Mouse (Mus musculus) lung, embryonic 14.5 days (tissue): ENCODE measurements around the gene Olfr617. TPM values are rescaled to one million over a fixed set of nuclear protein-coding genes. Genes with fewer than 3 reads are reported as not detected.
"Not testable (repeated sequence)": the region's sequence is repeated elsewhere in the genome, so short reads cannot be mapped to it uniquely, and the experiment has no call there.

Experiments
- ATAC-seq: fragments of 200-750 bp; cut with Nextera tagmentation; 2 replicates; pipeline ENCODE4 v1.8.0; 2017; ENCODE audit warnings: mild to moderate bottlenecking, moderate TSS enrichment, moderate library complexity; ENCODE audit not compliant: insufficient read depth
- DNase-seq: peaks from one replicate; pipeline ENCODE4 v3.0.0-alpha.2; 2015
- H3K27ac ChIP-seq: fragments of 300-500 bp; sonication (generic); 2 replicates; pipeline ENCODE4 v1.5.1; 2014; ENCODE audit warnings: low read depth, mild to moderate bottlenecking, moderate library complexity
- H3K27me3 ChIP-seq: fragments of 300-500 bp; sonication (generic); 2 replicates; pipeline ENCODE4 v1.6.1; 2014; ENCODE audit warnings: low read length, control low read depth; ENCODE audit not compliant: insufficient read depth
- H3K36me3 ChIP-seq: fragments of 300-500 bp; sonication (generic); 2 replicates; pipeline ENCODE4 v1.6.1; 2014; ENCODE audit warnings: control low read depth; ENCODE audit not compliant: insufficient read depth
- H3K4me1 ChIP-seq: fragments of 300-500 bp; sonication (generic); 2 replicates; pipeline ENCODE4 v1.6.1; 2014; ENCODE audit warnings: antibody characterized with exemption, control low read depth; ENCODE audit not compliant: insufficient read depth
- H3K4me2 ChIP-seq: fragments of 300-500 bp; sonication (generic); 2 replicates; pipeline ENCODE4 v1.6.1; 2014; ENCODE audit warnings: mild to moderate bottlenecking
- H3K4me3 ChIP-seq: fragments of 300-500 bp; sonication (generic); 2 replicates; pipeline ENCODE4 v1.5.1; 2014; ENCODE audit warnings: low read depth, low read length
- H3K9ac ChIP-seq: fragments of 300-500 bp; sonication (generic); 2 replicates; pipeline ENCODE4 v1.6.1; 2014
- H3K9me3 ChIP-seq: fragments of 300-500 bp; sonication (generic); 2 replicates; pipeline ENCODE4 v1.6.1; 2016; ENCODE audit warnings: low read depth, low read length, control low read depth
- CTCF ChIP-seq: IDR thresholded peaks from 2 replicates; pipeline ENCODE4 v1.5.1; 2016; ENCODE audit warnings: antibody characterized with exemption, low read depth
- WGBS: fragments of 180-500 bp; shearing (Covaris S2); extraction: QIAGEN DNeasy Blood & Tissue Kit; methylation state at CpG from one replicate; pipeline ENCODE4 v1.1.7; 2014; 5-methylcytosine and 5-hydroxymethylcytosine counted together
- polyA plus RNA-seq: library from polyadenylated mRNA; unstranded; fragments of >200 nt; fragmentation: Nextera tagmentation; extraction: Ambion mirVana; gene quantifications from 2 replicates; pipeline ENCODE4 v1.2.1, GENCODE M21; 2014

Olfr617 gene
- polyA plus RNA-seq: not detected in 2 replicates

DNA sequence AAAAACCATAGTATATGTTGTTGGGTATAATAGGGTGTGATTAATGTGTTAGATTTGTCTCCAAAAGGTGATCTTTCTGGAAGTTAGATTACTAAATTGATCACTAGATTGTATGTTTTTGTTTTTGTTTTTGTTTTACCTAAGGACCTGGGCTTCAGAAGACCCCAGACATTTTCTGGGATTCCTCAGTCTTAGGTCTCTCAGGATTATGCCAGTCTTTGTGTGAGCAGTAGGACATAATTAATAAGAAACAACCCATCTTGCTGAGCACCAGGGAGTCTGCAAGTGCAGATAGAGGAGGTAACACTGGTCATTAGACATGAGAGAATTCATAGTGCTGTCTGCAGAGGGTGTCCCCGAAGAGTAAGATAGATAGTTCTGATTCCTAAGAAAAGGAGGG lies at the start of gene Olfr617:
Gene Olfr617, plus strand, starts transcription at position 301 of the 400 bp plus-strand sequence.
- Histone ChIP-seq H3K9ac (no peak within 1 kb of the TSS), H3K4me3 (no peak within 1 kb of the TSS), H3K27me3 (no peaks in the 10 kb centered on the region), H3K4me2 (no peak within 1 kb of the TSS), H3K27ac (no peak within 1 kb of the TSS), H3K4me1 (no peaks in the 10 kb centered on the region), H3K9me3 (no peaks in the 10 kb centered on the region), H3K36me3 (no peaks in the 10 kb centered on the region)
- ATAC-seq (no peak), DNase-seq (no peak)
- no peak for TF ChIP-seq CTCF
- WGBS: 75% methylated on average over 1 of the region's 1 CpGs

DNA sequence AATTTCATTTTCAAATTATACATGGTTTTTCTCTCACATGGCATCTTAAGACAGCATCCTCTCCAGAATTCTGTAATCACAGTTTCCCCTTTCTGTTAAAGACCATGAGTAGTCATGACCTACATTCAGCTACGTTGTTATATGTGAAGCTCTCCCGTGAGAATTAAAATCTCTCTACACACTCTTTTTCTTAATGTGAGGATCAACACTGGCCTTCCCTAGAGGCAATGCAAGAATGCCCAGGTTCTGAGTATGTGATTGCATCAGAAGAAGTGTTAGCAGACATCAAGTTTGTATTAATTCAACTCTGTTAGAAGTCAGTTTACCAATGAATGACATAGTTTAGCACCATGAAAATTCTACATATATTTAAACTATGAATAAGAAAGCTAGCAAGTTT lies 30.2 kb upstream of the Olfr617 start, which contains the start of gene Olfr612:
Gene Olfr612, minus strand, starts transcription at position 101 of the 400 bp plus-strand sequence.
- H3K27ac ChIP-seq, ATAC-seq, H3K4me1 ChIP-seq, H3K4me2 ChIP-seq, H3K27me3 ChIP-seq, DNase-seq, H3K4me3 ChIP-seq, H3K36me3 ChIP-seq, H3K9me3 ChIP-seq, H3K9ac ChIP-seq: not testable (repeated sequence)
- 84% methylated on average over 2 of the region's 2 CpGs for WGBS

GRCm38 (mm10) chr7:103547774-103548173 lies 25.1 kb upstream of the Olfr617 start, which contains the start of gene Olfr613:
Gene Olfr613 (plus strand): TSS chr7:103548074.
- Histone ChIP-seq H3K36me3 (no peaks in the 10 kb centered on the region), H3K27ac (no peak within 1 kb of the TSS), H3K4me1 (no peaks in the 10 kb centered on the region), H3K9ac (no peak within 1 kb of the TSS), H3K4me2 (no peak within 1 kb of the TSS), H3K9me3 (no peaks in the 10 kb centered on the region; the same call in 1 of the 2 replicates), H3K4me3 (no peak within 1 kb of the TSS), H3K27me3 (no peaks in the 10 kb centered on the region)
- TF ChIP-seq CTCF: no peak
- ATAC-seq (no peak), DNase-seq (no peak)
- 53% methylated on average over 2 of the region's 2 CpGs for WGBS

GRCm38 (mm10) chr7:103555779-103556178 lies 17.1 kb upstream of the Olfr617 start, which contains the start of gene Olfr615:
Gene Olfr615 (plus strand): TSS chr7:103556079.
- H3K4me1 ChIP-seq: no peaks in the 10 kb centered on the region
- no peak within 1 kb of the TSS for H3K27ac ChIP-seq
- H3K36me3 ChIP-seq: no peaks in the 10 kb centered on the region
- no peaks in the 10 kb centered on the region for H3K9me3 ChIP-seq
- no peak within 1 kb of the TSS for H3K4me3 ChIP-seq
- WGBS: 82% methylated on average over 2 of the region's 2 CpGs
- TF ChIP-seq CTCF: no peak
- no peak for DNase-seq
- no peak within 1 kb of the TSS for H3K9ac ChIP-seq
- H3K27me3 ChIP-seq: no peaks in the 10 kb centered on the region
- no peak for ATAC-seq
- H3K4me2 ChIP-seq: no peak within 1 kb of the TSS

DNA sequence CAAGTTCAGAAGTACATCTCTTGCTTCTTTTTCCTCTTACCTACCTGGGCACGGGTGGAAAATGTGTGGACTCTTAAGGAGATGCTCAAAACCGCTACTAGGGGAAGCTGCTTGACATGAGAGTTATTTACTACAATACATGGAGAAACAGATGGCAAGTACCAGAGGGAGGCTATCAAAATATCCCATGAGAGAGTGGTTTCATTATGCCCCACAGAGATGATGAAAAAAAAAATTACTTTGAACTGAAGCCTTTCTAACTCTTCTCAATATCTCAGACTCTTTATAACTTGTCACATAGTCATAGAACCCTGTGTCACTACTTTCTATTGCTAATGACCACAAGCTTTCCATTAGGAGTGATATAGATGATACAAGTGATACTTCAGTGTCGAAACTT lies 3.8 kb upstream of the Olfr617 start, which contains the start of gene Olfr616:
Gene Olfr616, minus strand, starts transcription at position 101 of the 400 bp plus-strand sequence.
- ATAC-seq (no peak), DNase-seq (no peak)
- no peak for TF ChIP-seq CTCF
- Histone ChIP-seq H3K36me3 (no peaks in the 10 kb centered on the region), H3K4me1 (no peaks in the 10 kb centered on the region), H3K9ac (no peak within 1 kb of the TSS), H3K27ac (no peak within 1 kb of the TSS), H3K27me3 (no peaks in the 10 kb centered on the region), H3K9me3 (no peaks in the 10 kb centered on the region), H3K4me2 (no peak within 1 kb of the TSS), H3K4me3 (no peak within 1 kb of the TSS)
- 73% methylated on average over 3 of the region's 3 CpGs for WGBS

- ATAC-seq (no peak), DNase-seq (no peak)
- no peaks in the 10 kb centered on the region for H3K4me1 ChIP-seq
- no peak within 1 kb of the TSS for H3K4me2 ChIP-seq
- no peak within 1 kb of the TSS for H3K27ac ChIP-seq
- H3K36me3 ChIP-seq: no peaks in the 10 kb centered on the region
- no peaks in the 10 kb centered on the region for H3K9me3 ChIP-seq
- H3K27me3 ChIP-seq: no peaks in the 10 kb centered on the region
- no peak for TF ChIP-seq CTCF
- H3K4me3 ChIP-seq: no peak within 1 kb of the TSS
- H3K9ac ChIP-seq: no peak within 1 kb of the TSS
- 52% methylated on average over 2 of the region's 2 CpGs for WGBS
Observed at GRCm38 (mm10) chr7:103589803-103590202, 16.9 kb downstream of the Olfr617 start, which contains the start of gene Olfr618. Gene Olfr618 (plus strand): TSS chr7:103590103.

GRCm38 (mm10) chr7:103600275-103600674 lies 27.4 kb downstream of the Olfr617 start, which contains the start of gene Olfr619:
Gene Olfr619 (plus strand): TSS chr7:103600575.
- H3K4me1 ChIP-seq: no peaks in the 10 kb centered on the region
- H3K27ac ChIP-seq: no peak within 1 kb of the TSS
- H3K4me2 ChIP-seq: no peak within 1 kb of the TSS
- DNase-seq (no peak), ATAC-seq (no peak)
- H3K4me3 ChIP-seq: no peak within 1 kb of the TSS
- no peaks in the 10 kb centered on the region for H3K36me3 ChIP-seq
- H3K27me3 ChIP-seq: no peaks in the 10 kb centered on the region
- no peak within 1 kb of the TSS for H3K9ac ChIP-seq
- TF ChIP-seq CTCF: no peak
- no peaks in the 10 kb centered on the region for H3K9me3 ChIP-seq
